Mouse (Mus musculus) intestine, postnatal 0 days (tissue): ENCODE measurements at regions not wholly inside any gene's neighbourhood (a gene's known extent, or its start where the extent isn't known, plus 50 kb on each side); places are given as distances from the start of the nearest gene placed in this dataset.

Experiments
- ATAC-seq: fragments of 200-750 bp; cut with Nextera tagmentation; 2 replicates; pipeline ENCODE4 v1.8.0; 2017; ENCODE audit warnings: mild to moderate bottlenecking, moderate TSS enrichment, moderate library complexity
- H3K27ac ChIP-seq: fragments of 300-500 bp; sonication (generic); 2 replicates; pipeline ENCODE4 v1.5.1; 2014; ENCODE audit warnings: mild to moderate bottlenecking, low read depth, low read length, moderate library complexity
- H3K27me3 ChIP-seq: fragments of 300-500 bp; sonication (generic); replicated peaks from 2 replicates; pipeline ENCODE4 v1.6.1; 2014; ENCODE audit warnings: low read length, mixed read lengths; ENCODE audit not compliant: control insufficient read depth, insufficient read depth
- H3K36me3 ChIP-seq: fragments of 300-500 bp; sonication (generic); 2 replicates; pipeline ENCODE4 v1.6.1; 2014; ENCODE audit warnings: mild to moderate bottlenecking, moderate library complexity; ENCODE audit not compliant: control insufficient read depth, insufficient read depth
- H3K4me1 ChIP-seq: fragments of 300-500 bp; sonication (generic); replicated peaks from 2 replicates; pipeline ENCODE4 v1.6.1; 2014; ENCODE audit warnings: antibody characterized with exemption, low read length, mixed read lengths; ENCODE audit not compliant: control insufficient read depth, insufficient read depth
- H3K4me2 ChIP-seq: fragments of 300-500 bp; sonication (generic); replicated peaks from 2 replicates; pipeline ENCODE4 v1.6.1; 2014; ENCODE audit warnings: low read depth, mild to moderate bottlenecking, moderate library complexity
- H3K4me3 ChIP-seq: fragments of 300-500 bp; sonication (generic); 2 replicates; pipeline ENCODE4 v1.5.1; 2014; ENCODE audit warnings: low read depth, low read length
- H3K9ac ChIP-seq: fragments of 300-500 bp; sonication (generic); 2 replicates; pipeline ENCODE4 v1.6.1; 2014; ENCODE audit warnings: mild to moderate bottlenecking, low read depth, low read length
- H3K9me3 ChIP-seq: fragments of 300-500 bp; sonication (generic); 2 replicates; pipeline ENCODE4 v1.6.1; 2016; ENCODE audit warnings: mixed run types; ENCODE audit not compliant: control insufficient read depth
- CTCF ChIP-seq: sonication (generic); IDR thresholded peaks from 2 replicates; pipeline ENCODE4 v1.5.1; 2016; ENCODE audit warnings: low read depth, mild to moderate bottlenecking, control low read depth, antibody characterized with exemption, moderate library complexity
- WGBS: fragments of 180-500 bp; shearing (Covaris S2); extraction: QIAGEN DNeasy Blood & Tissue Kit; methylation state at CpG from one replicate; pipeline ENCODE4 v1.1.7; 2014; 5-methylcytosine and 5-hydroxymethylcytosine counted together

- no peak overlapping the region for H3K9ac ChIP-seq
- H3K36me3 ChIP-seq = no peaks in the 10 kb centered on the region
- H3K4me1 ChIP-seq = no peaks in the 10 kb centered on the region
- peak; percentile 73 for TF ChIP-seq CTCF
- H3K27me3 ChIP-seq = no peaks in the 10 kb centered on the region
- no peak for ATAC-seq
- no peaks in the 10 kb centered on the region for H3K9me3 ChIP-seq
- no peak overlapping the region for H3K4me2 ChIP-seq
- no peak overlapping the region for H3K27ac ChIP-seq
- 16% methylated on average over 9 of the region's 9 CpGs for WGBS
- H3K4me3 ChIP-seq = no peak overlapping the region
These were observed 885.1 kb upstream of the Pou3f3 start for GRCm38 (mm10) chr1:41810318-41810964.

- 78% methylated on average over 3 of the region's 3 CpGs for WGBS
- no peaks in the 10 kb centered on the region for H3K36me3 ChIP-seq
These were observed 884.4 kb upstream of the Pou3f3 start for GRCm38 (mm10) chr1:41811130-41811529.

GRCm38 (mm10) chr1:41812071-41812470 is 883.5 kb upstream of the Pou3f3 start:
- WGBS = 73% methylated on average over 7 of the region's 7 CpGs
- no peak for TF ChIP-seq CTCF
- Histone ChIP-seq H3K4me3 (no peak overlapping the region), H3K4me1 (no peaks in the 10 kb centered on the region), H3K27ac (no peak overlapping the region), H3K9me3 (no peaks in the 10 kb centered on the region), H3K4me2 (no peak overlapping the region), H3K9ac (no peak overlapping the region), H3K27me3 (no peaks in the 10 kb centered on the region), H3K36me3 (no peaks in the 10 kb centered on the region)
- no peak for ATAC-seq

More at GRCm38 (mm10) chr1:41811130-41811529, 884.4 kb upstream of the Pou3f3 start:
- Histone ChIP-seq H3K4me2 (no peak overlapping the region), H3K9me3 (no peaks in the 10 kb centered on the region), H3K27me3 (no peaks in the 10 kb centered on the region), H3K27ac (no peak overlapping the region), H3K9ac (no peak overlapping the region), H3K4me3 (no peak overlapping the region), H3K4me1 (no peaks in the 10 kb centered on the region)
- ATAC-seq = no peak
- TF ChIP-seq CTCF = no peak

GRCm38 (mm10) chr1:41814032-41815005 is 881.2 kb upstream of the Pou3f3 start:
- H3K27me3 ChIP-seq = no peaks in the 10 kb centered on the region
- H3K36me3 ChIP-seq = no peaks in the 10 kb centered on the region
- 80% methylated on average over 10 of the region's 10 CpGs for WGBS
- no peak overlapping the region for H3K9ac ChIP-seq
- H3K4me3 ChIP-seq = no peak overlapping the region
- H3K27ac ChIP-seq = no peak overlapping the region
- H3K4me1 ChIP-seq = no peaks in the 10 kb centered on the region
- no peaks in the 10 kb centered on the region for H3K9me3 ChIP-seq
- no peak for TF ChIP-seq CTCF
- no peak overlapping the region for H3K4me2 ChIP-seq
- ATAC-seq = no peak

GRCm38 (mm10) chr1:41815021-41815420 is 880.5 kb upstream of the Pou3f3 start:
- WGBS = 79% methylated on average over 4 of the region's 4 CpGs
- no peak overlapping the region for H3K9ac ChIP-seq
- TF ChIP-seq CTCF = no peak
- H3K27me3 ChIP-seq = no peaks in the 10 kb centered on the region
- no peak for ATAC-seq
- no peak overlapping the region for H3K4me3 ChIP-seq
- no peaks in the 10 kb centered on the region for H3K36me3 ChIP-seq
- H3K9me3 ChIP-seq = no peaks in the 10 kb centered on the region
- no peak overlapping the region for H3K27ac ChIP-seq
- H3K4me2 ChIP-seq = no peak overlapping the region
- H3K4me1 ChIP-seq = no peaks in the 10 kb centered on the region

- Histone ChIP-seq H3K9ac (no peak overlapping the region), H3K36me3 (no peaks in the 10 kb centered on the region), H3K4me2 (no peak overlapping the region), H3K27me3 (no peaks in the 10 kb centered on the region), H3K9me3 (no peaks in the 10 kb centered on the region), H3K4me3 (no peak overlapping the region), H3K27ac (no peak overlapping the region), H3K4me1 (no peaks in the 10 kb centered on the region)
- no peak for ATAC-seq
- whole genome bisulfite sequencing = 84% methylated on average over 5 of the region's 5 CpGs
- no peak for TF ChIP-seq CTCF
These were observed 872.8 kb upstream of the Pou3f3 start for GRCm38 (mm10) chr1:41822742-41823141.
